ENCODE assay signal across 8 mouse cellular contexts in genomic region chrX:56731306-56732201, GRCm38 (mm10). TPM values are rescaled to one million over a fixed set of nuclear protein-coding genes. Genes with fewer than 3 reads are reported as not detected.
DNase-seq lines count a peak whose midpoint lies in the region; TF ChIP-seq lines count a peak whose summit lies in the region.

Gene Fhl1 (plus strand): TSS chrX:56731787.

- peaks cover 5% of the 10 kb centered on the region; the same call in 1 of the 2 replicates for H3K4me1 ChIP-seq in lung, adult 2 months (ENCODE audit: control insufficient read depth, insufficient read depth, low read length)

- TF ChIP-seq CTCF in lung, adult 2 months (IDR thresholded peaks at IDR 0.05; ENCODE audit: insufficient read depth, low read length): no peak

- peak; percentile 37; the same call in 1 of the 2 replicates for TF ChIP-seq POLR2A in lung, adult 2 months (IDR thresholded peaks at IDR 0.05; ENCODE audit: borderline replicate concordance, extremely low read depth, low read depth, low read length)

- 39% methylated on average over 61 of the region's 106 CpGs for WGBS in lung, adult 2 months

- H3K4me3 ChIP-seq in lung, adult 2 months (replicated peaks; ENCODE audit: extremely low read depth, low read depth, low read length): peak within 1 kb of the TSS; percentile 80

- peak; percentile 85 for DNase-seq in Muller cell, postnatal 12 days (ENCODE audit: inconsistent ontology term)
- DNase-seq in cerebellum, postnatal 10 days: peak; percentile 74 to 80
- DNase-seq in frontal cortex, postnatal 10 days (ENCODE audit: low spot score in 2 of 2): peak; percentile 43 to 50
- peak; percentile 82 for DNase-seq in heart, postnatal 4 days
- DNase-seq in layer of hippocampus, adult 8-10 months (ENCODE audit: low spot score in 2 of 2): peak; percentile 32 to 37
- DNase-seq in lung, adult 2 months: peak; percentile 48
- DNase-seq in ovary, postnatal 36 days (ENCODE audit: low spot score): peak; percentile 70
- peak; percentile 62 to 65 for DNase-seq in urinary bladder, postnatal 4 days (ENCODE audit: low spot score in 2 of 2)

RNA-seq across cellular contexts. Expression of gene Fhl1, which starts in this region (rescaled TPM):
- 100 to 1,000 TPM; 278 to 293 TPM for total RNA-seq in heart, postnatal 4 days (2021)
- 100 to 1,000 TPM in 1 of 4 experiments, 10 to 100 TPM in 3; 77.8 to 104 (median 90.7) TPM for total RNA-seq in layer of hippocampus, adult 8-10 months (2022)
- 559 and 762 TPM in 2 replicates for polyA plus RNA-seq in lung, adult 2 months (2012; rRNA removed)

Comparison
In these comparisons a context has a peak if more than half of its experiments do, and no peak if none do; other contexts are left out.
1. Peak in every context shown above with its lines: DNase-seq and H3K4me3 ChIP-seq.
2. DNase-seq: peak in every context shown above with its lines; median percentile 85 in Muller cell, postnatal 12 days; 82 in heart, postnatal 4 days; 77 in cerebellum, postnatal 10 days; 70 in ovary, postnatal 36 days; 64 in urinary bladder, postnatal 4 days; 48 in lung, adult 2 months; 46 in frontal cortex, postnatal 10 days; 34 in layer of hippocampus, adult 8-10 months.